Mouse (Mus musculus): Measurements from ENCODE around the gene Gjd3.
A peak's percentile ranks its signal among the peaks of the same experiment; 100 is the strongest.

Gjd3 gene

GRCm38 (mm10) chr11:98933151-98933550, 49.7 kb downstream of the Gjd3 start:
- peak; percentile 70 for DNase-seq (ENCODE audit: low spot score)

DNA sequence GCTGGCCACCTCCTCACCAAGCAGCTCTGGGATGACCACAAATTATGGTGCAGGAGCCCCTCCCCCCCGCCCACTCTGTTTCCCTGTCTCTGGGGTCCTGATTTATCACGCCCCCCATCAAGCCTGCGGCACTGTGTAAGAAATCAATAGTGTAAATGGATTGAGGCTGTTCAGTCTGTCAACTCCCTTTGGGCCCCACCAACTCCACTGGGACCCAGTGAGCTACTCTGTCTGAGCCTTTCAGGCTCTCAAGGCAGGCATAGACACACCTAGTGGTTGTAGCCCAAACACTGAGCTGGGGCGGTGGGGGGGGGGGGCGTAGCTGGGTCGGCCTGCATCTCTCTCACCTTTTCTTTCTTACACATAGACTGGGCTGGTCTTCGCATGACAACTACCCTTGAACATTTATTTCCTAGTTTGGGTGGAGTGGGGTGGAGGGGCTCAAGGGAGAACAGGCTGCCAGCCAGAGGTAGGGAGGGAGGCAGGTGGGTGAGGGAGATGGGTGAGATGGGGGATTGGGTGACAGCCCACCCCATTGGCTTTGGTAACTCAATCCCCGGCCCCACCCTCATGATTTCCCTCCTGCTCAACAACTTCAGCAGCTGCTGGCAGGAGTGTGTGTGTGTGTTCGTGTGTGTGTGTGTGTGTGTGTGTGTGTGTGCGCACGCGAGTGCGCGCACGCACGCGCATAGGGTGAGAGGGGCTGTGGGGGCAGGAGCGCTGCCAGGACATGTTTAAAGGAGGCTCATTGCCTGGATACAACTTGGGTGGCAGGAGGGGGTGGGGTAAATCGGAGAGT, 50.3 kb downstream of the Gjd3 start:
- no peak for DNase-seq (ENCODE audit: low spot score)
